Comparison of ENCODE assay signal across 8 mouse cellular contexts in the genomic region with DNA sequence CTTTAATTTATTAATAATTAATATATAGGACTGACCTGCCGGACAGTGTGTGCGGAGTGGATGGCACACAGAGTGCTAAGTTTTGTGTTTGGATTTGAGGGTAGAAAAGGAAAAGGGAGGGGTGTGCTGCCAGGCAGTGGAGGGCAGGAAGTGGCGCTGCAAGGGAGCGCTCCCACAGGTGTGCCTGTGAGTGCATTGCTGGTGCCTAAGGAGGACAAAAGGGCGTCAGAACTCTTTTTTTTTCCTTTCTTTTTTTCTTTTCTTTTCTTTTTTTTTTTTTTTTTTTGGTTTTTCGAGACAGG. TPM values are rescaled to one million over a fixed set of nuclear protein-coding genes. Genes with fewer than 3 reads are reported as not detected.
DNase-seq lines count a peak whose midpoint lies in the region; ATAC-seq and TF ChIP-seq lines count a peak whose summit lies in the region.

No protein-coding gene starts in this region.

- 0 out of 2 replicates have a peak, but pooled peaks cover 2% of the 10 kb centered on the region for H3K9me3 ChIP-seq in megakaryocyte, embryonic 14.5 days
- no peaks in the 10 kb centered on the region for H3K9me3 ChIP-seq in hindbrain, embryonic 13.5 days
- H3K9me3 ChIP-seq in liver, postnatal 0 days (ENCODE audit: low read length): no peaks in the 10 kb centered on the region

- H3K27ac ChIP-seq in hindbrain, embryonic 13.5 days: no peak overlapping the region
- H3K27ac ChIP-seq in liver, postnatal 0 days (ENCODE audit: low read depth): peak overlapping the region; percentile 11; the same call in 1 of the 2 replicates
- no peak overlapping the region for H3K27ac ChIP-seq in left cerebral cortex, adult 2 months

- peak overlapping the region; percentile 84 for H3K4me3 ChIP-seq in megakaryocyte, embryonic 14.5 days (replicated peaks)
- peak overlapping the region; percentile 29; the same call in 1 of the 2 replicates for H3K4me3 ChIP-seq in hindbrain, embryonic 13.5 days
- peak overlapping the region; percentile 32 for H3K4me3 ChIP-seq in liver, postnatal 0 days (ENCODE audit: low read depth, low read length)
- H3K4me3 ChIP-seq in left cerebral cortex, adult 2 months: no peak overlapping the region

- TF ChIP-seq CTCF in liver, postnatal 0 days (IDR thresholded peaks at IDR 0.05; ENCODE audit: low read depth): no peak
- no peak for TF ChIP-seq CTCF in left cerebral cortex, adult 2 months (IDR thresholded peaks at IDR 0.05)

- H3K4me1 ChIP-seq in megakaryocyte, embryonic 14.5 days: 0 out of 2 replicates have a peak, but pooled peaks cover 12% of the 10 kb centered on the region
- H3K4me1 ChIP-seq in hindbrain, embryonic 13.5 days (replicated peaks): no peaks in the 10 kb centered on the region
- no peaks in the 10 kb centered on the region for H3K4me1 ChIP-seq in liver, postnatal 0 days (ENCODE audit: insufficient read depth)

- peak overlapping the region; percentile 45 for H3K4me2 ChIP-seq in hindbrain, embryonic 13.5 days
- H3K4me2 ChIP-seq in liver, postnatal 0 days (ENCODE audit: low read depth, low read length): peak overlapping the region; percentile 67

- no peaks in the 10 kb centered on the region for H3K36me3 ChIP-seq in megakaryocyte, embryonic 14.5 days (replicated peaks; ENCODE audit: low read length)
- H3K36me3 ChIP-seq in hindbrain, embryonic 13.5 days: no peaks in the 10 kb centered on the region
- no peaks in the 10 kb centered on the region for H3K36me3 ChIP-seq in liver, postnatal 0 days (replicated peaks; ENCODE audit: insufficient read depth, low read length)

- intact Hi-C loops in left cerebral cortex, adult 2 months (cut with DNase I): loop anchor here (1.0 kb wide), 1 partner anchor 145 kb away; a partner anchor contains a TSS

- ATAC-seq in megakaryocyte, adult 5-6 weeks (ENCODE audit: poor library complexity, severe bottlenecking): no peak
- ATAC-seq in hindbrain, embryonic 13.5 days (ENCODE audit: low FRiP score): peak; percentile 67
- ATAC-seq in liver, postnatal 0 days: no peak; the same call in 1 of the 2 replicates

- no peak overlapping the region for H3K9ac ChIP-seq in hindbrain, embryonic 13.5 days
- H3K9ac ChIP-seq in liver, postnatal 0 days (replicated peaks): no peak overlapping the region

- WGBS in hindbrain, embryonic 13.5 days: 51% methylated on average over 5 of the region's 6 CpGs
- 54% methylated on average over 5 of the region's 6 CpGs for WGBS in liver, postnatal 0 days (ENCODE audit: insufficient replicate concordance)

- TF ChIP-seq EP300 in liver, postnatal 0 days (IDR thresholded peaks at IDR 0.05; ENCODE audit: low read depth): no peak

- no peaks in the 10 kb centered on the region for H3K27me3 ChIP-seq in megakaryocyte, embryonic 14.5 days (replicated peaks)
- no peaks in the 10 kb centered on the region for H3K27me3 ChIP-seq in hindbrain, embryonic 13.5 days
- no peaks in the 10 kb centered on the region for H3K27me3 ChIP-seq in liver, postnatal 0 days (ENCODE audit: insufficient read depth, low read length)

- no peak for DNase-seq in liver, postnatal 0 days
- peak; percentile 44 to 62 for DNase-seq in thymus, postnatal 36 days
- no peak for DNase-seq in left cerebral cortex, adult 2 months (ENCODE audit: extremely low spot score in 1 of 2, low spot score in 2 of 2)
- no peak for DNase-seq in adipocyte (ENCODE audit: low spot score)
- DNase-seq in layer of hippocampus, postnatal 25 days (ENCODE audit: extremely low spot score in 1 of 2, low spot score in 1 of 2): no peak

RNA-seq across cellular contexts. Expression of a gene that starts 15.1 kb away (rescaled TPM):
- 16.2 and 62.6 TPM in 2 replicates for polyA plus RNA-seq in megakaryocyte, embryonic 14.5 days (2012; ENCODE audit: insufficient read depth, low replicate concordance)
- total RNA-seq in megakaryocyte, adult 5-6 weeks (2015): 313 and 334 TPM in 2 replicates
- total RNA-seq in megakaryocyte, adult 5-6 weeks (2017): 306 and 317 TPM in 2 replicates
- 262 and 266 TPM in 2 replicates for polyA plus RNA-seq in hindbrain, embryonic 13.5 days (2015; fragmentation: Nextera tagmentation; extraction: Ambion mirVana)
- polyA plus RNA-seq in liver, postnatal 0 days (2015; fragmentation: Nextera tagmentation; extraction: Ambion mirVana): 192 and 201 TPM in 2 replicates
- total RNA-seq in left cerebral cortex, adult 2 months (2021): 100 to 1,000 TPM; 408 to 481 TPM
- total RNA-seq in layer of hippocampus, postnatal 25 days (2021): 100 to 1,000 TPM; 448 to 493 TPM

RNA-seq across cellular contexts. Expression of a gene that starts 28.8 kb away (rescaled TPM):
- polyA plus RNA-seq in megakaryocyte, embryonic 14.5 days (2012; ENCODE audit: insufficient read depth, low replicate concordance): 0.41 TPM in 1 of 2 replicates, not detected in the other
- total RNA-seq in megakaryocyte, adult 5-6 weeks (2015): 116 and 127 TPM in 2 replicates
- 131 and 150 TPM in 2 replicates for total RNA-seq in megakaryocyte, adult 5-6 weeks (2017)
- 0.21 and 0.34 TPM in 2 replicates for polyA plus RNA-seq in hindbrain, embryonic 13.5 days (2015; fragmentation: Nextera tagmentation; extraction: Ambion mirVana)
- 1.2 and 1.5 TPM in 2 replicates for polyA plus RNA-seq in liver, postnatal 0 days (2015; fragmentation: Nextera tagmentation; extraction: Ambion mirVana)
- total RNA-seq in left cerebral cortex, adult 2 months (2021): 1 to 10 TPM; 1.2 TPM
- 1 to 10 TPM; 1.7 TPM for total RNA-seq in layer of hippocampus, postnatal 25 days (2021)

RNA-seq across cellular contexts. Expression of a gene that starts 49.2 kb away (rescaled TPM):
- 0.86 TPM in 1 of 2 replicates, not detected in the other for polyA plus RNA-seq in megakaryocyte, embryonic 14.5 days (2012; ENCODE audit: insufficient read depth, low replicate concordance)
- total RNA-seq in megakaryocyte, adult 5-6 weeks (2015): 5.2 and 7.2 TPM in 2 replicates
- total RNA-seq in megakaryocyte, adult 5-6 weeks (2017): 4.6 and 5.2 TPM in 2 replicates
- 15.6 TPM in 2 replicates for polyA plus RNA-seq in hindbrain, embryonic 13.5 days (2015; fragmentation: Nextera tagmentation; extraction: Ambion mirVana)
- polyA plus RNA-seq in liver, postnatal 0 days (2015; fragmentation: Nextera tagmentation; extraction: Ambion mirVana): 2.4 and 2.5 TPM in 2 replicates
- total RNA-seq in left cerebral cortex, adult 2 months (2021): 10 to 100 TPM; 21.5 to 22.4 TPM
- 10 to 100 TPM; 23.3 to 23.9 TPM for total RNA-seq in layer of hippocampus, postnatal 25 days (2021)

Comparison
In these comparisons a context has a peak if more than half of its experiments do, and no peak if none do; other contexts are left out.
1. DNase-seq: peak in thymus, postnatal 36 days (2 of 2); none in liver, postnatal 0 days (single experiment), left cerebral cortex, adult 2 months (0 of 2), adipocyte (single experiment) and layer of hippocampus, postnatal 25 days (0 of 2).
2. RNA of a gene that starts 28.8 kb away (total RNA-seq): 116 to 150 TPM in megakaryocyte, adult 5-6 weeks; 1.7 TPM in layer of hippocampus, postnatal 25 days and 1.2 TPM in left cerebral cortex, adult 2 months; every median in the first group is over 10 times any median in the second.